Mouse (Mus musculus) CH12.LX (cell line): ENCODE measurements around the gene Dab1. TPM values are rescaled to one million over a fixed set of nuclear protein-coding genes. Genes with fewer than 3 reads are reported as not detected.

Experiments used
- DNase-seq: peaks from one replicate; pipeline ENCODE4 v3.0.0-alpha.2; 2013; ENCODE audit errors: extremely low read depth
- H3K27ac ChIP-seq: 2 replicates; pipeline ENCODE4 v1.5.1; 2012; ENCODE audit warnings: low read depth, mild to moderate bottlenecking, control low read depth, moderate library complexity; ENCODE audit not compliant: insufficient read depth
- H3K27me3 ChIP-seq: replicated peaks from 2 replicates; pipeline ENCODE3; 2012; ENCODE audit warnings: inconsistent platforms
- H3K36me3 ChIP-seq, 2 experiments: replicated peaks in 1 of 2; 2 replicates each; pipeline versions ENCODE3 to v1.6.1; 2012; ENCODE audit warnings: inconsistent platforms in 1 of 2, low read length in 1 of 2, mild to moderate bottlenecking in 1 of 2, mixed read lengths in 1 of 2, moderate library complexity in 1 of 2; ENCODE audit not compliant: control insufficient read depth in 1 of 2, insufficient read depth in 1 of 2
- H3K4me1 ChIP-seq, 2 experiments: 2 replicates each; pipeline ENCODE4 v1.6.1; 2012; ENCODE audit warnings: inconsistent platforms in 1 of 2, moderate library complexity in 1 of 2; ENCODE audit not compliant: insufficient read depth in 2 of 2, control insufficient read depth in 1 of 2
- H3K4me2 ChIP-seq: 2 replicates; pipeline ENCODE4 v1.6.1; 2012; ENCODE audit warnings: low read depth, mild to moderate bottlenecking, control low read depth; ENCODE audit not compliant: poor library complexity, insufficient read depth, severe bottlenecking
- H3K4me3 ChIP-seq, 3 experiments: fragments of 150-350 bp in 1 of 3; sonication (generic) in 1 of 3; replicated peaks in 1 of 3; 2 replicates each; pipeline versions ENCODE3 to v1.5.1; 2011 to 2012; ENCODE audit warnings: low read depth in 2 of 3, low read length in 2 of 3, mild to moderate bottlenecking in 2 of 3, moderate library complexity in 2 of 3, control low read depth in 1 of 3, improper control_type of control experiment in 1 of 3, inconsistent platforms in 1 of 3, mixed read lengths in 1 of 3; ENCODE audit not compliant: poor library complexity in 1 of 3
- H3K79me2 ChIP-seq: replicated peaks from 2 replicates; pipeline ENCODE4 v1.6.1; 2012; ENCODE audit warnings: mild to moderate bottlenecking, moderate library complexity; ENCODE audit not compliant: control insufficient read depth, poor library complexity, insufficient read depth, severe bottlenecking; ENCODE audit errors: extremely low read depth
- H3K9ac ChIP-seq: 2 replicates; pipeline ENCODE4 v1.6.1; 2012; ENCODE audit warnings: low read depth, mild to moderate bottlenecking, control low read depth, moderate library complexity; ENCODE audit not compliant: insufficient read depth
- H3K9me3 ChIP-seq: replicated peaks from 2 replicates; pipeline ENCODE3; 2012; ENCODE audit warnings: low read length, inconsistent platforms, mixed read lengths
- BHLHE40 ChIP-seq: IDR thresholded peaks from 2 replicates; pipeline ENCODE4 v1.6.1; 2011; ENCODE audit warnings: mild to moderate bottlenecking, low read depth, low read length, improper control_type of control experiment
- CTCF ChIP-seq, 2 experiments: IDR thresholded peaks in 1 of 2; conservative IDR thresholded peaks in 1 of 2; 2 replicates each; pipeline ENCODE4 v1.5.1; 2011 to 2012; ENCODE audit warnings: low read depth in 2 of 2, low read length in 2 of 2, improper control_type of control experiment in 1 of 2, inconsistent platforms in 1 of 2, mild to moderate bottlenecking in 1 of 2, moderate library complexity in 1 of 2
- E2F4 ChIP-seq: IDR thresholded peaks from 2 replicates; pipeline ENCODE4 v1.6.1; 2011; ENCODE audit warnings: low read depth, low read length, improper control_type of control experiment; ENCODE audit not compliant: insufficient replicate concordance
- GABPA ChIP-seq: IDR thresholded peaks from 2 replicates; pipeline ENCODE4 v1.6.1; 2012; ENCODE audit warnings: low read depth, low read length, improper control_type of control experiment, inconsistent platforms; ENCODE audit not compliant: insufficient replicate concordance
- HCFC1 ChIP-seq: IDR thresholded peaks from 2 replicates; pipeline ENCODE4 v1.6.1; 2012; ENCODE audit warnings: low read depth, mild to moderate bottlenecking, inconsistent platforms, low read length, improper control_type of control experiment
- JUN ChIP-seq: IDR thresholded peaks from 2 replicates; pipeline ENCODE4 v1.6.1; 2011; ENCODE audit warnings: low read depth, mild to moderate bottlenecking, low read length, improper control_type of control experiment, moderate library complexity; ENCODE audit not compliant: insufficient read depth
- JUND ChIP-seq: conservative IDR thresholded peaks from 2 replicates; pipeline ENCODE4 v1.6.1; 2011; ENCODE audit warnings: low read depth, low read length, improper control_type of control experiment
- MAX ChIP-seq: IDR thresholded peaks from 2 replicates; pipeline ENCODE4 v1.6.1; 2011; ENCODE audit warnings: low read length, improper control_type of control experiment
- MEF2A ChIP-seq: IDR thresholded peaks from 2 replicates; pipeline ENCODE4 v1.6.1; 2014; ENCODE audit warnings: low read depth, mild to moderate bottlenecking, inconsistent platforms, low read length, improper control_type of control experiment, borderline replicate concordance
- NELFE ChIP-seq: IDR thresholded peaks from 2 replicates; pipeline ENCODE4 v1.6.1; 2011; ENCODE audit warnings: low read depth, low read length, improper control_type of control experiment
- NRF1 ChIP-seq: IDR thresholded peaks from 2 replicates; pipeline ENCODE4 v1.6.1; 2014; ENCODE audit warnings: low read depth, mild to moderate bottlenecking, inconsistent platforms, low read length, improper control_type of control experiment, moderate library complexity
- PAX5 ChIP-seq: IDR thresholded peaks from 2 replicates; pipeline ENCODE4 v1.6.1; 2012; ENCODE audit warnings: low read length, inconsistent platforms, mixed read lengths
- RAD21 ChIP-seq: IDR thresholded peaks from 2 replicates; pipeline ENCODE4 v1.6.1; 2011; ENCODE audit warnings: low read depth, mild to moderate bottlenecking, low read length, improper control_type of control experiment, moderate library complexity
- RCOR1 ChIP-seq: conservative IDR thresholded peaks from 2 replicates; pipeline ENCODE4 v1.6.1; 2012; ENCODE audit warnings: low read depth, mild to moderate bottlenecking, inconsistent platforms, low read length, improper control_type of control experiment
- SMC3 ChIP-seq: IDR thresholded peaks from 2 replicates; pipeline ENCODE4 v1.6.1; 2011; ENCODE audit warnings: low read depth, low read length, improper control_type of control experiment
- TBP ChIP-seq: conservative IDR thresholded peaks from 2 replicates; pipeline ENCODE4 v1.6.1; 2011; ENCODE audit warnings: low read depth, low read length, improper control_type of control experiment
- UBTF ChIP-seq: IDR thresholded peaks from 2 replicates; pipeline ENCODE4 v1.6.1; 2012; ENCODE audit warnings: low read depth, mild to moderate bottlenecking, inconsistent platforms, low read length, improper control_type of control experiment, moderate library complexity
- USF1 ChIP-seq: IDR thresholded peaks from 2 replicates; pipeline ENCODE4 v1.6.1; 2014; ENCODE audit warnings: low read depth, mild to moderate bottlenecking, inconsistent platforms, low read length, improper control_type of control experiment
- USF2 ChIP-seq: conservative IDR thresholded peaks from 2 replicates; pipeline ENCODE4 v1.6.1; 2011; ENCODE audit warnings: low read depth, low read length, improper control_type of control experiment
- ZC3H11A ChIP-seq: IDR thresholded peaks from 2 replicates; pipeline ENCODE4 v1.6.1; 2012; ENCODE audit warnings: low read depth, mild to moderate bottlenecking, inconsistent platforms, low read length, improper control_type of control experiment
- ZKSCAN1 ChIP-seq: IDR thresholded peaks from 2 replicates; pipeline ENCODE4 v1.6.1; 2012; ENCODE audit warnings: low read depth, inconsistent platforms, low read length, improper control_type of control experiment, borderline replicate concordance
- ZMIZ1 ChIP-seq: IDR thresholded peaks from 2 replicates; pipeline ENCODE4 v1.6.1; 2012; ENCODE audit warnings: low read depth, mild to moderate bottlenecking, inconsistent platforms, low read length, improper control_type of control experiment
- ZNF384 ChIP-seq: IDR thresholded peaks from 2 replicates; pipeline ENCODE4 v1.6.1; 2012; ENCODE audit warnings: low read depth, low read length, improper control_type of control experiment, inconsistent platforms
- dilution Hi-C: fragments of 300-500 bp; cut with MboI; formaldehyde crosslinking; loops from 2 replicates; pipeline ENCODE4 v1.14.3; 2020; ENCODE audit warnings: low sequenced_read_pairs; ENCODE audit not compliant: extremely low pct_unique_long_range_greater_than_20kb, extremely low pct_ligation_motif_present
- in situ Hi-C: fragments of 300-500 bp; cut with MboI; formaldehyde crosslinking; loops from 3 replicates; pipeline ENCODE4 v1.14.3; 2019; ENCODE audit warnings: low sequenced_read_pairs, low pct_ligation_motif_present, low pct_unique_long_range_greater_than_20kb, mixed read lengths
- polyA plus RNA-seq: library from polyadenylated mRNA; unstranded; fragments of >175 nt; gene quantifications from 2 replicates; pipeline ENCODE4 v1.2.1, GENCODE M21; 2012; ENCODE audit warnings: low read depth; ENCODE audit not compliant: insufficient read length
- total RNA-seq, 2 experiments: library from RNA; depleted of rRNA; stranded (reverse); fragments of 300-350 nt in 1 of 2; fragments of >200 nt in 1 of 2; gene quantifications; 2 replicates each; pipeline ENCODE4 v1.2.3; 2012 to 2014

The Dab1 gene
- total and polyA plus RNA-seq, 3 experiments = not detected

DNA sequence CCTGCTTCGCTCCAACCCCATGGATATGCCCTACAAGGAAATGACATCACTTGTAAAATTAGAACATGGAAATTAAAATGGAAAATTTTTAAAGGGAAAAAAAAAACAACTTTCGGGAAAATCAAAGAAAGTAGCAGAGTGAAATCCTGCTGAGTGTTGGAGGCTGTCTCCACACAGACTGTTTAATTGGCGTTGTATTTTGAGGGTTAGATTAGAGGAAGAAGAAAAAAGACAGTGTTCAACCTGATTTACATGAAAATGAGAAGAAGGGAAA, 1025.1 kb downstream of the Dab1 start:
- no peak for TF ChIP-seq PAX5
- no peak for TF ChIP-seq ZKSCAN1
- no peak for TF ChIP-seq MEF2A
- no peak for TF ChIP-seq TBP
- no peak for TF ChIP-seq USF1
- TF ChIP-seq NRF1 = no peak
- TF ChIP-seq NELFE = no peak
- no peak for TF ChIP-seq ZNF384
- no peak for TF ChIP-seq BHLHE40
- TF ChIP-seq RCOR1 = no peak
- TF ChIP-seq ZMIZ1 = no peak
- no peak for TF ChIP-seq JUN
- TF ChIP-seq E2F4 = no peak
- Histone ChIP-seq H3K9me3 (peaks cover 47% of the 10 kb centered on the region), H3K4me3 (no peak overlapping the region), H3K27ac (no peak overlapping the region), H3K9ac (no peak overlapping the region), H3K36me3 (no peaks in the 10 kb centered on the region), H3K4me2 (no peak overlapping the region), H3K4me1 (peaks cover 0 to 4% of the 10 kb centered on the region in 2 experiments; a peak in 1 of 4 replicates), H3K27me3 (no peaks in the 10 kb centered on the region), H3K79me2 (no peaks in the 10 kb centered on the region)
- DNase-seq = no peak
- dilution Hi-C loops (no loop called here), in situ Hi-C loops (no loop called here)

- Histone ChIP-seq H3K4me2 (no peak overlapping the region), H3K4me1 (peaks cover 0 to 4% of the 10 kb centered on the region in 2 experiments; a peak in 1 of 4 replicates), H3K9ac (no peak overlapping the region), H3K27me3 (no peaks in the 10 kb centered on the region), H3K79me2 (no peaks in the 10 kb centered on the region), H3K36me3 (no peaks in the 10 kb centered on the region), H3K27ac (no peak overlapping the region)
- in situ Hi-C loops (no loop called here), dilution Hi-C loops (no loop called here)
- no peak for DNase-seq
- no peak for TF ChIP-seq BHLHE40
- TF ChIP-seq, all 38 proteins: peak for 0
- Histone ChIP-seq H3K4me3 (no peak overlapping the region), H3K9me3 (peaks cover 44% of the 10 kb centered on the region)
Measured at GRCm38 (mm10) chr4:104644862-104645261, 1025.7 kb downstream of the Dab1 start.

- Histone ChIP-seq H3K4me1 (no peaks in the 10 kb centered on the region), H3K36me3 (no peaks in the 10 kb centered on the region), H3K4me2 (no peak overlapping the region), H3K27ac (no peak overlapping the region), H3K9ac (no peak overlapping the region), H3K9me3 (peaks cover 22% of the 10 kb centered on the region), H3K79me2 (no peaks in the 10 kb centered on the region), H3K4me3 (no peak overlapping the region), H3K27me3 (no peaks in the 10 kb centered on the region)
- in situ Hi-C loops = no loop called here
- no peak for DNase-seq
- dilution Hi-C loops = no loop called here
- TF ChIP-seq ZMIZ1 (no peak), NELFE (no peak), JUND (no peak), MEF2A (no peak), RAD21 (no peak), E2F4 (no peak), SMC3 (no peak), CTCF (conservative IDR thresholded peaks at IDR 0.05 in 1 of 2, IDR thresholded peaks at IDR 0.05 in 1 of 2; ENCODE audit: low read depth in 2 of 2, low read length in 2 of 2) (no peak), HCFC1 (no peak), NRF1 (no peak), MAX (no peak), USF2 (no peak), UBTF (no peak), ZC3H11A (no peak), TBP (no peak), GABPA (no peak)
Measured at GRCm38 (mm10) chr4:104651761-104652160, 1032.6 kb downstream of the Dab1 start.
